Mouse (Mus musculus) kidney, embryonic 16.5 days (tissue): Measurements from ENCODE around the gene Cyp39a1. TPM values are rescaled to one million over a fixed set of nuclear protein-coding genes. Genes with fewer than 3 reads are reported as not detected.

ENCODE experiments used
- ATAC-seq: fragments of 200-750 bp; cut with Nextera tagmentation; 2 replicates; pipeline ENCODE4 v1.8.0; 2017; ENCODE audit warnings: moderate TSS enrichment; ENCODE audit not compliant: low FRiP score, low TSS enrichment
- H3K27ac ChIP-seq: fragments of 300-500 bp; sonication (generic); 2 replicates; pipeline ENCODE4 v1.5.1; 2014; ENCODE audit warnings: low read length
- H3K27me3 ChIP-seq: fragments of 300-500 bp; sonication (generic); 2 replicates; pipeline ENCODE4 v1.6.1; 2014; ENCODE audit warnings: low read length, control low read depth, mixed read lengths; ENCODE audit not compliant: insufficient read depth
- H3K36me3 ChIP-seq: fragments of 300-500 bp; sonication (generic); 2 replicates; pipeline ENCODE4 v1.6.1; 2014; ENCODE audit warnings: low read length, control low read depth, mixed read lengths; ENCODE audit not compliant: insufficient read depth
- H3K4me1 ChIP-seq: fragments of 300-500 bp; sonication (generic); 2 replicates; pipeline ENCODE4 v1.6.1; 2014; ENCODE audit warnings: low read length, control low read depth, mixed read lengths; ENCODE audit not compliant: insufficient read depth
- H3K4me2 ChIP-seq: fragments of 300-500 bp; sonication (generic); replicated peaks from 2 replicates; pipeline ENCODE4 v1.6.1; 2014; ENCODE audit warnings: low read depth, low read length
- H3K4me3 ChIP-seq: fragments of 300-500 bp; sonication (generic); 2 replicates; pipeline ENCODE4 v1.5.1; 2014; ENCODE audit warnings: mild to moderate bottlenecking, low read length
- H3K9ac ChIP-seq: fragments of 300-500 bp; sonication (generic); replicated peaks from 2 replicates; pipeline ENCODE4 v1.6.1; 2014; ENCODE audit warnings: low read length
- H3K9me3 ChIP-seq: fragments of 300-500 bp; sonication (generic); 2 replicates; pipeline ENCODE4 v1.6.1; 2016; ENCODE audit warnings: low read length, control low read depth
- WGBS: fragments of 180-500 bp; shearing (Covaris S2); extraction: QIAGEN DNeasy Blood & Tissue Kit; methylation state at CpG from one replicate; pipeline ENCODE4 v1.1.7; 2014; 5-methylcytosine and 5-hydroxymethylcytosine counted together
- polyA plus RNA-seq: library from polyadenylated mRNA; unstranded; fragments of >200 nt; fragmentation: Nextera tagmentation; extraction: Ambion mirVana; gene quantifications from 2 replicates; pipeline ENCODE4 v1.2.1, GENCODE M21; 2015

Gene Cyp39a1
- 26.4 and 26.9 TPM in 2 replicates for polyA plus RNA-seq

- Histone ChIP-seq H3K4me2 (peak within 1 kb of the TSS; percentile 84), H3K9ac (peak within 1 kb of the TSS; percentile 76), H3K27ac (peak within 1 kb of the TSS; percentile 59; the same call in 1 of the 2 replicates), H3K4me1 (peaks cover 16% of the 10 kb centered on the region), H3K4me3 (peak within 1 kb of the TSS; percentile 74), H3K27me3 (no peaks in the 10 kb centered on the region), H3K9me3 (no peaks in the 10 kb centered on the region), H3K36me3 (no peaks in the 10 kb centered on the region; the same call in 1 of the 2 replicates)
- 0% methylated on average over 17 of the region's 17 CpGs for WGBS
- ATAC-seq: no peak
These were observed at the start of gene Cyp39a1 for GRCm38 (mm10) chr17:43667290-43667843. Gene Cyp39a1 (plus strand): TSS chr17:43667425.

GRCm38 (mm10) chr17:43619156-43619555 lies 48.1 kb upstream of the Cyp39a1 start:
- Histone ChIP-seq H3K4me3 (no peak overlapping the region), H3K4me2 (no peak overlapping the region), H3K36me3 (no peaks in the 10 kb centered on the region), H3K27me3 (no peaks in the 10 kb centered on the region), H3K9ac (no peak overlapping the region), H3K4me1 (no peaks in the 10 kb centered on the region), H3K9me3 (no peaks in the 10 kb centered on the region), H3K27ac (no peak overlapping the region)
- no peak for ATAC-seq
- WGBS: 86% methylated on average over 9 of the region's 9 CpGs

GRCm38 (mm10) chr17:43622076-43622475 lies 45.1 kb upstream of the Cyp39a1 start:
- Histone ChIP-seq H3K9ac (no peak overlapping the region), H3K4me1 (no peaks in the 10 kb centered on the region), H3K36me3 (no peaks in the 10 kb centered on the region), H3K27ac (no peak overlapping the region), H3K4me3 (no peak overlapping the region), H3K9me3 (peaks cover 8% of the 10 kb centered on the region; the same call in 1 of the 2 replicates), H3K27me3 (no peaks in the 10 kb centered on the region), H3K4me2 (no peak overlapping the region)
- 87% methylated on average over 10 of the region's 10 CpGs for WGBS
- no peak for ATAC-seq

DNA sequence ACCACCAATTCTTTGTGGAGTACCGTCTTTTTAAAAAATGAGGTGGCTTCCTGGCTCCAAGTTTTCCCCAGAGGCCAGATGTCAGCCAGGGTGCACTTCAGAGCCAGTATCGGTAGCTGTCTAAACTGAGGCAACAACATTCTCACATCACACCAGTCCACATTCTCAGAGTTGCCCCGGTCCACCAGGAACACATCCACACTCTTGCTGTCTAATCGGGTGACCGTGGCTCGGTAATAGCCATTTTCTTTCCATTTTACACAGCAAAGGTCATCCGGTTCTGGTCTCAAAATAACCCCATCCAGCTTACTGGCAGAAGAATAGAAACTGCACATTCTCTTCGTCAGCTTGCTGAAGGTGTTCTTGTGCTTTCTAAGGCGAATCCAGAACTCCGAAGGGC lies 39.0 kb upstream of the Cyp39a1 start:
- WGBS: 90% methylated on average over 10 of the region's 10 CpGs
- peaks cover 13% of the 10 kb centered on the region for H3K4me1 ChIP-seq
- no peak for ATAC-seq
- no peaks in the 10 kb centered on the region for H3K36me3 ChIP-seq
- no peak overlapping the region for H3K27ac ChIP-seq
- H3K4me3 ChIP-seq: no peak overlapping the region
- H3K27me3 ChIP-seq: peaks cover 33% of the 10 kb centered on the region
- peaks cover 15% of the 10 kb centered on the region; the same call in 1 of the 2 replicates for H3K9me3 ChIP-seq
- no peak overlapping the region for H3K9ac ChIP-seq
- H3K4me2 ChIP-seq: no peak overlapping the region

GRCm38 (mm10) chr17:43629026-43629495 lies 38.2 kb upstream of the Cyp39a1 start:
- H3K27ac ChIP-seq: no peak overlapping the region
- H3K4me1 ChIP-seq: peaks cover 13% of the 10 kb centered on the region
- H3K9ac ChIP-seq: 0 out of 2 replicates have a peak overlapping the region, but pooled peaks have one; percentile 56
- H3K36me3 ChIP-seq: no peaks in the 10 kb centered on the region
- H3K9me3 ChIP-seq: peaks cover 15% of the 10 kb centered on the region; the same call in 1 of the 2 replicates
- peak overlapping the region; percentile 72 for H3K4me2 ChIP-seq
- peak overlapping the region; percentile 46 for H3K4me3 ChIP-seq
- 24% methylated on average over 24 of the region's 24 CpGs for WGBS
- ATAC-seq: no peak
- H3K27me3 ChIP-seq: peaks cover 33% of the 10 kb centered on the region

DNA sequence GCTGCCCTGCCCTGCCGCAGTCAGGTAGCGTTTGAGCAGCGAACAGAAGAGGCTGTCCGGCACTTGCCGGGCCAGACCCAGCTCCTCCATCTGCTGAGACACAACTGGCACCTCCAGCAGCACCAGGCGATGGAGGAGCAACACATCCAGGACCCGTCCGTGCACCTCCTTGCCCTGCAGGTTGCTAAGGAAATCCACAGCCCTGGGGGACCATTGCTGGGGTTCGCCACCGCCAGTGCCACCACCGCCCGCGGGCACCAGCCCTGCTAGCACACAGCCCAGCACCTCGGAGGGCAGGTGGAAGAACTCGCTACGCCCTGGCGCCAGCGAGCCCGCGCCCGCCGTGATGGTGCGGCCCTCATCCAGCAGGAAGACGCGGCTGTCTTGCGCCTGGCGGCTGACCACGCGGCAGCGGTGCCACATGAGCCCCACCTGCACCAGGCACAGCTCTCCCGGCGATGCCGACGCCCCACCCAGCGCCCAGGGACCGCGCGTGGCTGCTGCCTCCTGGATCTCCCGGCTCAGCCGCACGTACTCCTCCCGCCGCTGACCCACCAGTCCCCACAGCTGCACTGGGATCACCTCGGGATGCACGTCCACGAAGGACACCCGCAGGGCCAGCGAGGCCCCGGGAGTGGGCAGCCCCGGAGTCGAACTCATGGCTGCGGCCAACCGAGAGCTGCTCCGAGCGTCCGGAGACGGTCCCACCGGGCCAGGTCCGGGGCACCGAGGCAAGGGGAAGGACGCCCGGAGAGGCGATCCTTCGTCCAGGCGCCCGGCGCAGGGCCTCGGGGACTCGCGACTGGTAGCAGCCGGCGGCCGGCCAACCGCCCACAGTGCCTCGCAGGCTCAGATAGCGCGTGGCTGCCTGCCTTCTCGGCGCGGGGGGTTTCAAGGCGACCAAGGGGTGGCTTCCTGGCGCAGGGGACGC lies 37.5 kb upstream of the Cyp39a1 start, which contains the start of gene Tdrd6:
Tdrd6 (minus strand) TSS at position 804 of the 931 bp plus-strand sequence.
- Histone ChIP-seq H3K27me3 (peaks cover 33% of the 10 kb centered on the region), H3K9me3 (peaks cover 15% of the 10 kb centered on the region; the same call in 1 of the 2 replicates), H3K4me2 (peak within 1 kb of the TSS; percentile 72), H3K9ac (peak within 1 kb of the TSS; percentile 56), H3K36me3 (no peaks in the 10 kb centered on the region), H3K4me1 (peaks cover 13% of the 10 kb centered on the region), H3K27ac (no peak within 1 kb of the TSS), H3K4me3 (peak within 1 kb of the TSS; percentile 46)
- peak; percentile 76 for ATAC-seq
- 3% methylated on average over 80 of the region's 83 CpGs for WGBS

DNA sequence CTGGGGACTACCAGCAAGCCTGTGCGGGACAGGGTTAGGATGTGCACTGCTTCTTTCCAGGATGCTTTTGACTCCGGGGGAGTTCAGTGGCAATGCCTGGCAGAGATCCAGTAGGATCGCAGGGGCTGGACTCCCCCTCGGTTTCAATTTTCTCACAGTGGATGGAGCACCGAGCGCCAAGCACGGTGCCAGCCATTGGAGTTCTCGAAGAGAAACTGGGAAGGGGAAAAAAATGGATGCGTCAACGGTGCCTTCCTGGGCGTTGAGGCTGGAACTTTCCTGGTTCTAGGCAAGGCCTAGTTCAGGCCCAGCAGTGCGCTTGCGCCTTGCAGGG lies 36.8 kb upstream of the Cyp39a1 start:
- Histone ChIP-seq H3K4me1 (peaks cover 13% of the 10 kb centered on the region), H3K27me3 (peaks cover 33% of the 10 kb centered on the region), H3K4me3 (peak overlapping the region; percentile 46), H3K9me3 (peaks cover 12% of the 10 kb centered on the region; the same call in 1 of the 2 replicates), H3K4me2 (peak overlapping the region; percentile 72), H3K36me3 (no peaks in the 10 kb centered on the region), H3K9ac (peak overlapping the region; percentile 56), H3K27ac (no peak overlapping the region)
- WGBS: 48% methylated on average over 13 of the region's 13 CpGs
- 0 out of 2 replicates have a peak, but pooled peaks have one; percentile 17 for ATAC-seq

DNA sequence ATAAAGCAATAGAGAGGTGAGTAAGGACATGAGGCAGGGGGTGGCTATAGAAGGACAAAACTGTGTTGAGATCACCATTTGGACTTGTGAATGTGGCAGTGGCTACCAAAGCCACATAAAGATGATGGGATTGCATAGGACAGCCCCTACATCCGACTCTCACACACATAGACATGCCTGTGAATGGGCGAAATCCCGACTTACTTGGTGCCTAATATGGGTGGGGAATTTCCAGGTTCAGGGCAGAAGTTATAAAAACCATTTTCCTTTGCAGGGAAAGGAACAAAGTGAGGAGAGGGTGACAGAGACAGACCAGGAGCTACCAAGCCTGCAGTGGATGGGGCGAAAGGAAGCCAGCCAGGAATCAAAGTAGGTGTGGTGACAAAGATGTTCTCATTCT lies 30.1 kb upstream of the Cyp39a1 start:
- no peaks in the 10 kb centered on the region for H3K4me1 ChIP-seq
- H3K27ac ChIP-seq: no peak overlapping the region
- H3K9ac ChIP-seq: no peak overlapping the region
- H3K36me3 ChIP-seq: peaks cover 2% of the 10 kb centered on the region; the same call in 1 of the 2 replicates
- 96% methylated on average over 4 of the region's 4 CpGs for WGBS
- H3K9me3 ChIP-seq: no peaks in the 10 kb centered on the region
- no peak for ATAC-seq
- no peaks in the 10 kb centered on the region for H3K27me3 ChIP-seq
- no peak overlapping the region for H3K4me2 ChIP-seq
- no peak overlapping the region for H3K4me3 ChIP-seq

DNA sequence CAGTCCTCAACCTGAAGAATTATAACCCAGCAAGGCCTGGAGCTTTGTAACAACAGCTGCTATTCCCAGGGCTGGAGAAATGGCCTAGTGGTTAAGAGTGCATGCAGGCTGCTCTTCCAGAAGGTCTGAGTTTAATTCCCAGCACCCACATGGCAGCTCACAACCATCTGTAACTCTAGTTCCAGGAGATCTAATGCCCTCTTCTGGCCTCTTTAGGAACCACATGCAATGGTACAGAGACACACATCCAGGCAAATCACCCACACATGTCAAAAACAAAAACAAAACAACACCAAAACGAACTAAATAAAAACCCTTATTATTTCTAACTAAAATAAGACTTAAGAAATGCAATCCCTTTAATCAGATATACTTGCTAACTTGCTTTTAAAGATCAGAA lies 26.4 kb upstream of the Cyp39a1 start:
- Histone ChIP-seq H3K36me3 (peaks cover 7% of the 10 kb centered on the region; the same call in 1 of the 2 replicates), H3K27me3 (no peaks in the 10 kb centered on the region), H3K9ac (no peak overlapping the region), H3K27ac (no peak overlapping the region), H3K4me3 (no peak overlapping the region), H3K9me3 (no peaks in the 10 kb centered on the region), H3K4me1 (no peaks in the 10 kb centered on the region), H3K4me2 (no peak overlapping the region)
- WGBS: 83% methylated on average over 1 of the region's 1 CpGs
- ATAC-seq: no peak
